Mouse (Mus musculus): ENCODE measurements around the gene Nme7.

DNA sequence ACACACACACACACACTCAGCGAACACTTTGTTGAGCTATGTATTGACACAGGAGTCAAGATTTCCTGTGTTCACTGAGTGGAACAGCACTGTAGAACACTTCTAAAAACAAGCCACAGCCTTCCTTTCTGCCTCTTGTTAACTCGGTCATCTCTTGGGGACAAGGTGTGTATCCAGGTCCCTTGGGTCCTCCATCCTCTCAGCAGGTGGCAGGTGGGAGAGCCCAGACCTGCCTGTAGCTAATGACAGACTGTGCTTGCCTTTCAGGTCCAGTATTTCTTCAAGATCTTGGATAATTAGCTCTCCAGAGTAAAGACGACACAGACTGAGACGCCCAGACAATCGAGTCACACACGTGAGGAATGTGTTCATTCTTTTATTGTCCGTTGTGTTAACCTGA is 132.8 kb downstream of the Nme7 start:
- TF ChIP-seq CTCF (IDR thresholded peaks at IDR 0.05; ENCODE audit: low read depth) (no peak), EP300 (optimal IDR thresholded peaks at IDR 0.05) (no peak)
